Comparison of ENCODE assay signal across 29 mouse cellular contexts in the genomic region with DNA sequence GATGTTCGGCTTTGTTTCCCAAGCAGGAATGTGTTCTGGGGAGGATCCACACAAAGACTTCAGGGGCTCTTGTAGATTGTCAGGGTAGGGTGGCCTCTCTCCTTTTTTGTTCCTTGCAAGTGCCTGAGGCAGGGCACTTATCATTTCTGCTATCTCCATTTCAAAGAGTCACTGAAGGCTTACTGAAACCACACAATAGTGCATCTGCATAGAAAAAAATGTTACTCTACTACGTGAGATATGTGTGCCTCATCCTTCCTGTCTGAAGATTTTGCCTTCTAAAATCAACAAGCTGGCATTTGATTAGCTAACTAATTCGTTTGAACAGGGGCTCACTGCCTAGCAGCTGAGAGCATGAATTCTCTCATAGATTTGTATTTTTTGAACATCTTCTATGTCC. TPM values are rescaled to one million over a fixed set of nuclear protein-coding genes. Genes with fewer than 3 reads are reported as not detected.
DNase-seq lines count a peak whose midpoint lies in the region; ATAC-seq lines count a peak whose summit lies in the region.
"Had no signal": no experiment of that assay in that cellular context is flagged by ENCODE, and none has a peak within 500 bp of the region (broad histone marks: within the 10 kb centered on the region; RNA-seq: fewer than 3 reads in every experiment).

No protein-coding gene starts in this region.

- DNase-seq in thymus, postnatal 0 days (ENCODE audit: low spot score), result peak; percentile 52
- DNase-seq in thymus, postnatal 36 days, result no peak
- DNase-seq in Muller cell, postnatal 12 days (ENCODE audit: inconsistent ontology term), result peak; percentile 13
- DNase-seq in B cell, adult 2 months, result no peak
- no peak for DNase-seq in left cerebral cortex, adult 8-10 months (ENCODE audit: low spot score in 2 of 2)
- DNase-seq: adrenal gland, postnatal 14 days; cerebellum, adult 2 months; cerebellum, postnatal 36 days; embryo, embryonic 11 days; gastrocnemius, postnatal 10 days; kidney, adult 18-20 months; kidney, postnatal 10 days; left cerebral cortex, postnatal 4 days; liver; lung, postnatal 10 days had no signal

- H3K4me1 ChIP-seq in forebrain, embryonic 16.5 days (replicated peaks; ENCODE audit: control insufficient read depth, insufficient read depth, low read length), result no peaks in the 10 kb centered on the region
- H3K4me1 ChIP-seq: embryonic facial prominence, embryonic 13.5 days; midbrain, embryonic 12.5 days had no signal

- H3K27ac ChIP-seq in forebrain, embryonic 16.5 days (ENCODE audit: low read length), result no peak overlapping the region
- H3K27ac ChIP-seq: embryonic facial prominence, embryonic 13.5 days; heart, embryonic 10.5 days; left cerebral cortex, adult 2 months; midbrain, embryonic 12.5 days; stomach, postnatal 0 days had no signal

- 46% methylated on average over 3 of the region's 3 CpGs for WGBS in forebrain, embryonic 16.5 days

- peak; percentile 89 for ATAC-seq in inflammation-experienced regulatory T-cells, adult 6 months
- no peak for ATAC-seq in forebrain, embryonic 16.5 days
- ATAC-seq: forebrain, embryonic 14.5 days; Patski had no signal

- no peaks in the 10 kb centered on the region for H3K27me3 ChIP-seq in forebrain, embryonic 16.5 days (replicated peaks; ENCODE audit: control insufficient read depth, insufficient read depth, low read length)
- H3K27me3 ChIP-seq: midbrain, embryonic 12.5 days had no signal

- no peak overlapping the region for H3K4me2 ChIP-seq in forebrain, embryonic 16.5 days (ENCODE audit: low read length)
- H3K4me2 ChIP-seq: embryonic facial prominence, embryonic 13.5 days; midbrain, embryonic 12.5 days had no signal

- no peaks in the 10 kb centered on the region for H3K9me3 ChIP-seq in forebrain, embryonic 16.5 days (ENCODE audit: control insufficient read depth, low read length)
- H3K9me3 ChIP-seq: embryonic facial prominence, embryonic 13.5 days; heart, embryonic 10.5 days; midbrain, embryonic 12.5 days had no signal

- H3K36me3 ChIP-seq in forebrain, embryonic 16.5 days (ENCODE audit: control insufficient read depth, insufficient read depth), result no peaks in the 10 kb centered on the region
- H3K36me3 ChIP-seq: embryonic facial prominence, embryonic 13.5 days; heart, embryonic 10.5 days; midbrain, embryonic 12.5 days had no signal

- H3K9ac ChIP-seq in forebrain, embryonic 16.5 days (replicated peaks; ENCODE audit: low read depth, low read length), result no peak overlapping the region
- H3K9ac ChIP-seq: embryonic facial prominence, embryonic 13.5 days; midbrain, embryonic 12.5 days had no signal

- no peak overlapping the region for H3K4me3 ChIP-seq in forebrain, embryonic 16.5 days (replicated peaks; ENCODE audit: low read length)
- H3K4me3 ChIP-seq: embryonic facial prominence, embryonic 13.5 days; erythroblast, embryonic 14.5 days; heart, embryonic 10.5 days; left cerebral cortex, adult 2 months; midbrain, embryonic 12.5 days had no signal

RNA-seq across cellular contexts. Expression of gene Frmd7, which starts 12.2 kb away (rescaled TPM):
- 0.07 and 0.10 TPM in 2 replicates for polyA plus RNA-seq in thymus, postnatal 0 days (2015; fragmentation: Nextera tagmentation; extraction: Ambion mirVana)
- polyA plus RNA-seq in inflammation-experienced regulatory T-cells, adult 6 months (2017; shearing (Covaris generic)), result not detected
- 0.35 and 0.41 TPM in 2 replicates for polyA plus RNA-seq in forebrain, embryonic 16.5 days (2015; fragmentation: Nextera tagmentation; extraction: Ambion mirVana)
- total RNA-seq in left cerebral cortex, adult 8-10 months (2022), result 1 to 10 TPM in 2 of 4 experiments, under 1 TPM in 2; 0.87 to 2.0 (median 1.0) TPM
- total RNA-seq: adrenal gland, postnatal 14 days; granulocyte monocyte progenitor cell, adult 5-6 weeks; hematopoietic stem cell, adult 5-6 weeks; neutrophil, adult 5-6 weeks had no signal
- polyA plus RNA-seq: embryonic facial prominence, embryonic 13.5 days; erythroblast, embryonic 14.5 days; liver, embryonic 16.5 days; midbrain, embryonic 12.5 days; Patski; stomach, postnatal 0 days had no signal

Comparison
In these comparisons a context has a peak if more than half of its experiments do, and no peak if none do; other contexts are left out.
1. DNase-seq: peak in thymus, postnatal 0 days (single experiment) and Muller cell, postnatal 12 days (single experiment); none in thymus, postnatal 36 days (0 of 2), B cell, adult 2 months (0 of 2) and left cerebral cortex, adult 8-10 months (0 of 2).